Mouse (Mus musculus) ES-E14 (cell line): ENCODE results near the gene Rabgap1l. TPM values are rescaled to one million over a fixed set of nuclear protein-coding genes. Genes with fewer than 3 reads are reported as not detected.

Experiments
- DNase-seq: peaks from one replicate; pipeline ENCODE4 v3.0.0-alpha.2; 2013; ENCODE audit warnings: low read depth, low spot score
- H3K27ac ChIP-seq: 2 replicates; pipeline ENCODE4 v1.5.1; 2012; ENCODE audit warnings: low read depth, mild to moderate bottlenecking, low read length, moderate library complexity, mixed read lengths; ENCODE audit not compliant: poor library complexity, insufficient read depth, severe bottlenecking
- H3K36me3 ChIP-seq: 2 replicates; pipeline ENCODE4 v1.6.1; 2012; ENCODE audit warnings: mild to moderate bottlenecking, low read length, moderate library complexity, mixed read lengths; ENCODE audit not compliant: control insufficient read depth, poor library complexity, insufficient read depth, severe bottlenecking
- H3K4me1 ChIP-seq, 2 experiments: fragments of 150-350 bp in 1 of 2; sonication (generic) in 1 of 2; 2 replicates each; pipeline ENCODE4 v1.6.1; 2012; ENCODE audit warnings: low read length in 2 of 2, mild to moderate bottlenecking in 1 of 2, mixed read lengths in 1 of 2; ENCODE audit not compliant: control insufficient read depth in 2 of 2, insufficient read depth in 2 of 2, poor library complexity in 1 of 2
- H3K4me3 ChIP-seq, 2 experiments: fragments of 150-350 bp in 1 of 2; sonication (generic) in 1 of 2; 2 replicates each; pipeline ENCODE4 v1.5.1; 2012; ENCODE audit warnings: low read length in 2 of 2, low read depth in 1 of 2, mild to moderate bottlenecking in 1 of 2, mixed read lengths in 1 of 2; ENCODE audit not compliant: insufficient read depth in 1 of 2, poor library complexity in 1 of 2, severe bottlenecking in 1 of 2
- H3K9ac ChIP-seq: 2 replicates; pipeline ENCODE4 v1.6.1; 2012; ENCODE audit warnings: low read depth, mild to moderate bottlenecking, low read length, mixed read lengths; ENCODE audit not compliant: poor library complexity, insufficient read depth, severe bottlenecking
- H3K9me3 ChIP-seq: fragments of 150-350 bp; sonication (generic); 2 replicates; pipeline ENCODE4 v1.6.1; 2012; ENCODE audit warnings: low read depth, mild to moderate bottlenecking, low read length; ENCODE audit not compliant: control insufficient read depth, insufficient read depth
- CHD2 ChIP-seq: IDR thresholded peaks from 2 replicates; pipeline ENCODE4 v1.6.1; 2014; ENCODE audit warnings: mild to moderate bottlenecking, low read depth, low read length, inconsistent platforms
- HCFC1 ChIP-seq: IDR thresholded peaks from 2 replicates; pipeline ENCODE4 v1.6.1; 2012; ENCODE audit warnings: low read length, inconsistent platforms, borderline replicate concordance; ENCODE audit not compliant: insufficient read depth
- MAFK ChIP-seq: IDR thresholded peaks from 2 replicates; pipeline ENCODE4 v1.6.1; 2014; ENCODE audit warnings: mild to moderate bottlenecking, low read depth, low read length, inconsistent platforms; ENCODE audit not compliant: insufficient read depth
- ZC3H11A ChIP-seq: IDR thresholded peaks from 2 replicates; pipeline ENCODE4 v1.6.1; 2012; ENCODE audit warnings: low read depth, mild to moderate bottlenecking, inconsistent platforms, low read length, borderline replicate concordance
- ZNF384 ChIP-seq: IDR thresholded peaks from 2 replicates; pipeline ENCODE4 v1.6.1; 2012; ENCODE audit warnings: low read depth, low read length, inconsistent platforms
- in situ Hi-C, 2 experiments: fragments of 600-800 bp; cut with MboI; formaldehyde crosslinking; loops; one replicate each; pipeline ENCODE4 v1.15.1; 2025; ENCODE audit warnings: low sequenced_read_pairs in 2 of 2, inconsistent platforms in 1 of 2; ENCODE audit not compliant: unreplicated experiment in 2 of 2
- total RNA-seq: library from RNA; depleted of rRNA; stranded (reverse); fragments of 300-350 nt; gene quantifications from 2 replicates; pipeline ENCODE4 v1.2.3, GENCODE M21; 2012

The Rabgap1l gene
- total RNA-seq, 1 experiment = 10.3 TPM

DNA sequence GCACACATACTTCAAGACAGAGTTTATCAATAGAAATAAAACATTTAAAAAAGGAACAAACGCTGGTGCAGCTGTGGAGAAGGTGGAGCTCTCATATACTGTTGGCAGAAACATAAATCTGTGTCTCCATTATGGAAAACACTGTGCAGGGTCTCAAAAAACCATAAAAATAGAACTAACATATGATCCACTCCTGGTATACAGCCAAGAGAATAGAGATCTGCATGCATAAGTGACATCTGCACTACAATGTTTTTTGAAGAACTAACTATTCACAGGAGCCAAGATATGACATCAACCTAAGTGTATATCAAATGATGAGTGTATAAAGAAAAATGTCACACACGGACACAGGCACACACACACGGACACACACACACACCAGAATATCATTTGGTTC is 426.4 kb downstream of the Rabgap1l start:
- no peak for DNase-seq
- Histone ChIP-seq H3K4me3 (no peak overlapping the region), H3K4me1 (peaks cover 2 to 3% of the 10 kb centered on the region in 2 experiments; a peak in 1 of 4 replicates), H3K36me3 (no peaks in the 10 kb centered on the region), H3K27ac (no peak overlapping the region), H3K9ac (no peak overlapping the region), H3K9me3 (no peaks in the 10 kb centered on the region)
- in situ Hi-C loops = no loop called here
- TF ChIP-seq MAFK (no peak), ZC3H11A (no peak), CHD2 (no peak), ZNF384 (no peak), HCFC1 (no peak)

DNA sequence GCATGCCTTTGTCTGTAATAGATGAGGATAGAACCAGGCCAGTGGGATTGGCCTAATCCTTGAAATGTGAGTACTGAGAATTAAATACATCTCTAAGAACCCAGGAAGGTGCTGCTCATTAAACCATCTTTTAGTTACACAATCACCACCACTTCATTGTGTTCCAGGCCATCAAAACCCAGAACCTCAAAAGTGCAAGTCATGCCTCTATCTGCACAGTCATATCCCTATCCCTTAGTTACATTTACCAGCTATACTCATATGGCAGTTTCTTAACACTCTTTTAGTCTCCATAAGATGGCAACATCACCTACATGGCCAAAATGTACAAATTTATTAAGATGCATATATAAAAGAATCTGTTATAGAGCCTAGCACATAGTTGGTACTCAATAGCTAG is 435.7 kb downstream of the Rabgap1l start:
- TF ChIP-seq ZC3H11A (no peak), MAFK (no peak), ZNF384 (no peak), HCFC1 (no peak), CHD2 (no peak)
- no peak overlapping the region for H3K9ac ChIP-seq
- no peak overlapping the region for H3K27ac ChIP-seq
- in situ Hi-C loops = no loop called here
- H3K4me1 ChIP-seq = no peaks in the 10 kb centered on the region
- H3K36me3 ChIP-seq = no peaks in the 10 kb centered on the region
- DNase-seq = no peak
- no peaks in the 10 kb centered on the region for H3K9me3 ChIP-seq
- no peak overlapping the region for H3K4me3 ChIP-seq

DNA sequence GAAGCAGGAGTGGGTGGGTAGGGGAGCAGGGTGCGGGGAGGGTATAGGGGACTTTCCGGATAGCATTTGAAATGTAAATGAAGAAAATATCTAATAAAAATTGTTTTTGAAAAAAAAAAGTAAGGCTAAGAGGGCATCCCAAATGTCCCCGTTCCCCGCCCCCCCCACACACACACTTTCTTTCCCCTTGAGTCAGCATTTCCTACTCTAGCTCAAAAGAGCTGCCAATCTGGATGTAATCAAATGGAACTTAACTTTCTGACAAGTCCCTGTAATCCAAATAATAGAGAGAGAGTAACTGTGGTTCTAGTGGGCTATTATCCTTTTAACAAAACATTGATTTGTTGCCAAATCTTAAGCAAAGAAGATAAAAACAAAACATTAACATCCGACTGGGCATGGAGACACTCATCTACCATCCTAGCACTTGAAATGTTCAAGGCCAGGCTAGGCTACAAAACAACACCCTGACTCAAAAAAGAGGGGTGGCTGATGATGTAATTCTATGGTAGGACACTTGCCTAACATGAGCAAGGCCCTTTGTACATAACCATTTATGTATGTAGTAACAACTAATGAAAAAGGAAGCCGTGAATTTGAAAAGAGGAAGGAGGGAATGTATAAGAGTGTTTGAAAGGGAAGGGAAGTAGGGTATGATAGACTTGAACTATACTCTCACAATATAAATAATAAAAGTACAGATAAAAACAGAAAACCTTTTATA is 439.1 kb downstream of the Rabgap1l start:
- in situ Hi-C loops = no loop called here
- DNase-seq = no peak
- no peak for TF ChIP-seq HCFC1
- no peak for TF ChIP-seq CHD2
- TF ChIP-seq ZNF384 = no peak
- TF ChIP-seq ZC3H11A = no peak
- no peak for TF ChIP-seq MAFK
- no peak overlapping the region for H3K4me3 ChIP-seq
- H3K9ac ChIP-seq = no peak overlapping the region
- H3K36me3 ChIP-seq = no peaks in the 10 kb centered on the region
- H3K9me3 ChIP-seq = no peaks in the 10 kb centered on the region
- H3K4me1 ChIP-seq = peaks cover 0 to 3% of the 10 kb centered on the region in 2 experiments; a peak in 1 of 4 replicates
- H3K27ac ChIP-seq = no peak overlapping the region

DNA sequence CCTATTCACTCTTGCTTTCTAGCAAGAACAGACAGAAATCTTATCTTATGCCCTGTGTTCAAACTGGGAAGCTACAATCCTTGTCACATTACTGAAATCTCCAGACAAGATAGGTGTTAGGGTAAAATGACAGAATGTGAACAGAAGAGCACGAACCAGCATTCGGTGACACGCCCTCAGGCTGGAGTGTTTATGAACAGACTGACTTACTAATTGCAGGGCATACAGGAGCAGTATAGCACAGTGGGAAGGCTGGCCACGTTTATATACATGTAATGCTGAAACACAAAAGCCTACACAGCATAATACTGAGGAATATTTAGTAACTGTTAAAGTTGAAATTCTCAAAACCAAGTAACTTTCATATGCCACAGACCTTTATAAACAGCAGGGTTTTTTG is 440.7 kb downstream of the Rabgap1l start:
- Histone ChIP-seq H3K9me3 (no peaks in the 10 kb centered on the region), H3K27ac (no peak overlapping the region), H3K4me3 (no peak overlapping the region), H3K36me3 (no peaks in the 10 kb centered on the region), H3K9ac (no peak overlapping the region), H3K4me1 (peaks cover 0 to 3% of the 10 kb centered on the region in 2 experiments; a peak in 1 of 4 replicates)
- in situ Hi-C loops = no loop called here
- no peak for DNase-seq
- TF ChIP-seq ZC3H11A (no peak), ZNF384 (no peak), HCFC1 (no peak), CHD2 (no peak), MAFK (no peak)

DNA sequence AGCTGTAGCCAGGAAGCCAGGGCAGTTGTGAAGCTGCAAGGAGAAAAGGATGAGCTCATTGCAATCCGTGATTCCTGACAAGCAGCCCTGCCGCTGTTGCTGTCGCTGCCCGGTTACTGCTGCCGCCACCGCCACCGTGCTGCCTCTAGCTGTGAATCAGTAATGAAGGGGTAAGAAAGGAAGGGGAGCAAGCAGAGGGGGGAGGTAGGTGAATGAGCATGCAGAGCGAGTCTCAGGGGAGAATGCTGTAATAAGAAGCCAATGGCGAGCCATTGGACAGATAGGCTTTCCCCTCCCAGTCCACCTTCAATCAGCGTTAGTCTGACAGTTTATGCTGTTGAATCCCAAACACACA is 441.2 kb downstream of the Rabgap1l start:
- no peak overlapping the region for H3K27ac ChIP-seq
- TF ChIP-seq HCFC1 = no peak
- no peak for TF ChIP-seq MAFK
- no peak for TF ChIP-seq CHD2
- TF ChIP-seq ZC3H11A = no peak
- TF ChIP-seq ZNF384 = no peak
- H3K9ac ChIP-seq = peak overlapping the region; percentile 3; the same call in 1 of the 2 replicates
- DNase-seq = no peak
- H3K4me3 ChIP-seq = peak overlapping the region in 1 of 2 experiments; percentile 20; a peak in 1 of 4 replicates
- no peaks in the 10 kb centered on the region for H3K9me3 ChIP-seq
- in situ Hi-C loops = no loop called here
- peaks cover 0 to 3% of the 10 kb centered on the region in 2 experiments; a peak in 1 of 4 replicates for H3K4me1 ChIP-seq
- no peaks in the 10 kb centered on the region for H3K36me3 ChIP-seq
